Mouse (Mus musculus): ENCODE results near the gene Erich3.

Gene Erich3

GRCm38 (mm10) chr3:154671013-154671412, 7.4 kb downstream of the Erich3 start:
- DNase-seq (ENCODE audit: extremely low read depth, low read depth, low spot score) = no peak

GRCm38 (mm10) chr3:154673326-154673725, 9.7 kb downstream of the Erich3 start:
- DNase-seq (ENCODE audit: extremely low read depth, low read depth, low spot score) = no peak

GRCm38 (mm10) chr3:154682570-154682969, 18.9 kb downstream of the Erich3 start:
- no peak for DNase-seq (ENCODE audit: extremely low read depth, low read depth, low spot score)

GRCm38 (mm10) chr3:154683667-154684066, 20.0 kb downstream of the Erich3 start:
- DNase-seq (ENCODE audit: extremely low read depth, low read depth, low spot score) = no peak

GRCm38 (mm10) chr3:154690260-154690659, 26.6 kb downstream of the Erich3 start:
- no peak for DNase-seq (ENCODE audit: extremely low read depth, low read depth, low spot score)

GRCm38 (mm10) chr3:154691897-154692571, 28.4 kb downstream of the Erich3 start:
- DNase-seq (ENCODE audit: extremely low read depth, low read depth, low spot score) = no peak

GRCm38 (mm10) chr3:154692572-154692922, 28.9 kb downstream of the Erich3 start:
- DNase-seq (ENCODE audit: extremely low read depth, low read depth, low spot score) = no peak

- no peak for DNase-seq (ENCODE audit: extremely low read depth, low read depth, low spot score)
Observed at GRCm38 (mm10) chr3:154693902-154694301, 30.2 kb downstream of the Erich3 start.

- no peak for DNase-seq (ENCODE audit: extremely low read depth, low read depth, low spot score)
Observed at GRCm38 (mm10) chr3:154696611-154697010, 33.0 kb downstream of the Erich3 start.

GRCm38 (mm10) chr3:154698907-154699306, 35.2 kb downstream of the Erich3 start:
- no peak for DNase-seq (ENCODE audit: extremely low read depth, low read depth, low spot score)

- DNase-seq (ENCODE audit: extremely low read depth, low read depth, low spot score) = no peak
Observed at GRCm38 (mm10) chr3:154700296-154700695, 36.6 kb downstream of the Erich3 start.

GRCm38 (mm10) chr3:154700735-154701134, 37.1 kb downstream of the Erich3 start:
- DNase-seq (ENCODE audit: extremely low read depth, low read depth, low spot score) = no peak

GRCm38 (mm10) chr3:154704755-154705154, 41.1 kb downstream of the Erich3 start:
- no peak for DNase-seq (ENCODE audit: extremely low read depth, low read depth, low spot score)

- no peak for DNase-seq (ENCODE audit: extremely low read depth, low read depth, low spot score)
Observed at GRCm38 (mm10) chr3:154708150-154708549, 44.5 kb downstream of the Erich3 start.

GRCm38 (mm10) chr3:154723198-154723597, 59.5 kb downstream of the Erich3 start:
- peak; percentile 5 for DNase-seq (ENCODE audit: extremely low read depth, low read depth, low spot score)

GRCm38 (mm10) chr3:154731431-154731830, 67.8 kb downstream of the Erich3 start:
- no peak for DNase-seq (ENCODE audit: extremely low read depth, low read depth, low spot score)

- DNase-seq (ENCODE audit: extremely low read depth, low read depth, low spot score) = no peak
Observed at GRCm38 (mm10) chr3:154741496-154741895, 77.8 kb downstream of the Erich3 start.

- no peak for DNase-seq (ENCODE audit: extremely low read depth, low read depth, low spot score)
Observed at GRCm38 (mm10) chr3:154742927-154743326, 79.3 kb downstream of the Erich3 start.

GRCm38 (mm10) chr3:154744317-154744716, 80.7 kb downstream of the Erich3 start:
- no peak for DNase-seq (ENCODE audit: extremely low read depth, low read depth, low spot score)

- DNase-seq (ENCODE audit: extremely low read depth, low read depth, low spot score) = no peak
Observed at GRCm38 (mm10) chr3:154754505-154754904, 90.8 kb downstream of the Erich3 start.

- DNase-seq (ENCODE audit: extremely low read depth, low read depth, low spot score) = no peak
Observed at GRCm38 (mm10) chr3:154755225-154755624, 91.6 kb downstream of the Erich3 start.

GRCm38 (mm10) chr3:154758089-154758488, 94.4 kb downstream of the Erich3 start:
- no peak for DNase-seq (ENCODE audit: extremely low read depth, low read depth, low spot score)

- no peak for DNase-seq (ENCODE audit: extremely low read depth, low read depth, low spot score)
Observed at GRCm38 (mm10) chr3:154761108-154761507, 97.4 kb downstream of the Erich3 start.
